Mouse (Mus musculus) monocyte, adult 5-6 weeks (primary cell): ENCODE measurements around the gene 2610001J05Rik. TPM values are rescaled to one million over a fixed set of nuclear protein-coding genes. Genes with fewer than 3 reads are reported as not detected.

Source experiments
- ATAC-seq: fragments of 153-309, 156-312 bp; replicated peaks from 2 replicates; pipeline ENCODE4 v1.8.0; 2017; ENCODE audit warnings: mild to moderate bottlenecking; ENCODE audit not compliant: low TSS enrichment, insufficient number of reproducible peaks, severe bottlenecking, poor library complexity, low FRiP score
- total RNA-seq: library from RNA; stranded (forward); fragments of 200-1000, 200-491, 200-594 nt; gene quantifications from 3 replicates; pipeline ENCODE4 v1.2.3, GENCODE M21; 2017

2610001J05Rik gene
- total RNA-seq, 1 experiment from 2014 or later = 64.0 TPM

- peak; percentile 38 for ATAC-seq
Observed at GRCm38 (mm10) chr6:13837916-13838676, 33.2 kb downstream of the 2610001J05Rik start.

DNA sequence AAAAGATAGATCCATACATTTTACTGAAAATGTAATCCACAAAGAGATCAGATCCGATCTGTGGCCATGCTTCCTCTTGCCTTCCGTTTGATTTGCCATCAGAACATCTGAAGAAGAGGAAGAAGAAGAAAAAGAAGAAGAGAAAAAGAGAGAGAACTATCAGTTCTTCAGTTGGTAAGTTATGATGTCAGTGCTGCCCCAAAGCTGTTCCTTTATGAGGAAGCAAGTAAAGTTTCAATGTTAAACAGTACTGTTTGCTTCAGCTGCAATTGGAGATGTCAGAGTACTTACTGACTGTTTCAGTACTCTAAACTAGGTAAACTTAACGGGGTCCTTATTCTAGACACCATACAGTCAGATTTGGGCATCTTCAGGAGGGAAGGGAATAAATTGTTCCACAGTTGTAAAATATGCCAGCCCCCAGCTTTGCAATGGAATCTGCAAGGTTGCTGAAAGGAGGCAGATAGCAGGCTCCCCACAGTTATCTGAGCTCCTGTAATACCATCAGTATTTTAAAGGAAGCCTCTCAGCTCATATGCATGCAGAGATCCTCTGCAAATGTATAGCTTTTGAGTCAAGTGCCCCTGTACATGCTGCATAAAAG is 34.2 kb downstream of the 2610001J05Rik start:
- ATAC-seq = no peak

GRCm38 (mm10) chr6:13835720-13836665 is 35.3 kb downstream of the 2610001J05Rik start:
- ATAC-seq = no peak

DNA sequence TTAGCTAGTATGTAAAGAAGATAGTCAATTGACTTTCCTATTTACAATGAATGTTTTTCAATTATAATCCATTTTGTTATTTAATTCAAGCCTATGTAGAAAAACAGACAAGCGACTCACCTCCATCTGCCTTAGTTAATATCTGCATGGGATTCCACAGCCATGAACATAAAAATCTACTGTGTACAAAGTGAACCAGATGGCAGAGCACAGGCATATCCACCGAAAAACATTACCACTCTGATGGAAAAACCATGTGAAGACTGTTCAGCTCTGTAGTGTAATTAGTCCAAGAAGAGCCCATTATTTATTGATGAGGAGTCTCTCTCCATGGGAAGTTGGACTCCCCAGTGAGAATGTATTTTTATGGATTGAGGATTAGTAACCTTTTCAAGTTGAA is 38.5 kb downstream of the 2610001J05Rik start:
- ATAC-seq = no peak

DNA sequence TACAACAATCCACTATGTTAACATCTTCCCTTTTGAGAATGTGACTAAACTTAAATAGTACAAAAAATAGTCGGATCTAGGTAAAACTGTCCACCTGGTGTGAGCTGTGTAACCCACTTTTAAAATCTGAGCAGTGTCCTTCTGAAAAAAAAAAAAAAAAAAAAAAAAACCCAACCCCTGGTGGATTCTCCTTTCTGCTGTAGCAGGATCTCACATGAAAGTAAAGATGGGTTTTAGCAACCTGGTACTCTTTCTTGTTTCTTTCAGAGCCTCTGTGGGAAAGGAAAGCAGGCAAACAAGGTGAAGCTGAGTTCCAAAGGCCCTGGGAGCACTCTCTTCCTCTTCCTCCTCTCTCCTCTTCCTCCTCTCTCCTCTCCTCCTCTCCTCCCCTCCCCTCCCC is 42.4 kb downstream of the 2610001J05Rik start:
- ATAC-seq = no peak

Other genes starting within 250 kb of the 2610001J05Rik start
- 20.1 to 33.6 TPM (median 23.4 TPM) in 3 replicates for gene Bmt2, start 193.6 kb downstream of the 2610001J05Rik start, total RNA-seq
- not detected in 3 replicates for gene Gpr85, start 31.6 kb downstream of the 2610001J05Rik start, total RNA-seq